Mouse (Mus musculus) Patski (cell line): ENCODE data around the gene Slc12a6. TPM values are rescaled to one million over a fixed set of nuclear protein-coding genes. Genes with fewer than 3 reads are reported as not detected.

Experiments
- ATAC-seq: fragments of 100-300 bp; one replicate; pipeline ENCODE4 v1.8.0; 2021
- CTCF ChIA-PET: fragments of 350-600 bp; sonication (Branson Sonifier 250); formaldehyde crosslinking; loops from one replicate; lab custom pipeline; 2022; ENCODE audit warnings: inconsistent platforms; lab: Charles Lee
- POLR2A ChIA-PET: fragments of 350-600 bp; sonication (Branson Sonifier 250); formaldehyde crosslinking; loops from one replicate; lab custom pipeline; 2022; ENCODE audit warnings: antibody characterized with exemption, inconsistent platforms; lab: Charles Lee
- DNase-seq: peaks from one replicate; pipeline ENCODE4 v3.0.0-alpha.2; 2011; ENCODE audit warnings: low read depth, low spot score
- H3K27me3 ChIP-seq: fragments of 371-371 bp; one replicate; pipeline ENCODE4 v1.5.1; 2021
- CTCF ChIP-seq: fragments of 100-300 bp; IDR thresholded peaks from one replicate; pipeline ENCODE4 v1.5.1; 2021
- in situ Hi-C: fragments of 300-500 bp; cut with MboI; formaldehyde crosslinking; loops from 3 replicates; pipeline ENCODE4 v1.11.1; 2018; ENCODE audit warnings: low pct_unique_long_range_greater_than_20kb, mixed read lengths
- polyA plus RNA-seq: library from polyadenylated mRNA; unstranded; gene quantifications from one replicate; pipeline ENCODE4 v1.2.3, GENCODE M21; 2021

Slc12a6 gene
- polyA plus RNA-seq, 1 experiment from 2014 or later, result 25.5 TPM

GRCm38 (mm10) chr2:112353685-112354455, 88.2 kb downstream of the Slc12a6 start:
- ChIA-PET CTCF (interaction anchor here (1.4 kb wide), 1 partner anchor 9 kb away, joined by 4 read pairs; no protein-coding TSS in a partner anchor), POLR2A (no interaction called here)
- DNase-seq (no peak), ATAC-seq (no peak)
- H3K27me3 ChIP-seq, result no peaks in the 10 kb centered on the region
- in situ Hi-C loops, result no loop called here
- TF ChIP-seq CTCF, result no peak

- ChIA-PET CTCF (interaction anchor here (1.9 kb wide), 1 partner anchor 51 kb away, joined by 4 read pairs; no protein-coding TSS in a partner anchor), POLR2A (interaction anchor here (0.6 kb wide), 1 partner anchor 48 kb away, joined by 5 read pairs; no protein-coding TSS in a partner anchor)
- in situ Hi-C loops, result loop anchor here (10.0 kb wide), 1 partner anchor 95 kb away; the partner anchor contains the start of genes Gm21985, Nop10 and Slc12a6
- H3K27me3 ChIP-seq, result no peaks in the 10 kb centered on the region
- DNase-seq (no peak), ATAC-seq (peak; percentile 73)
- no peak for TF ChIP-seq CTCF
Observed at GRCm38 (mm10) chr2:112359611-112360010, 94.0 kb downstream of the Slc12a6 start.

- TF ChIP-seq CTCF, result no peak
- DNase-seq (no peak), ATAC-seq (no peak)
- no peaks in the 10 kb centered on the region for H3K27me3 ChIP-seq
- CTCF ChIA-PET, result interaction anchor here (1.0 to 1.4 kb wide), 2 partner anchors 11 to 121 kb away, joined by 4 read pairs; partner anchors contain the start of gene Lpcat4
- in situ Hi-C loops, result loop anchor here (10.0 kb wide), 1 partner anchor 95 kb away; the partner anchor contains the start of genes Gm21985, Nop10 and Slc12a6
- POLR2A ChIA-PET, result no interaction called here
Observed at GRCm38 (mm10) chr2:112360012-112360780, 94.6 kb downstream of the Slc12a6 start.

DNA sequence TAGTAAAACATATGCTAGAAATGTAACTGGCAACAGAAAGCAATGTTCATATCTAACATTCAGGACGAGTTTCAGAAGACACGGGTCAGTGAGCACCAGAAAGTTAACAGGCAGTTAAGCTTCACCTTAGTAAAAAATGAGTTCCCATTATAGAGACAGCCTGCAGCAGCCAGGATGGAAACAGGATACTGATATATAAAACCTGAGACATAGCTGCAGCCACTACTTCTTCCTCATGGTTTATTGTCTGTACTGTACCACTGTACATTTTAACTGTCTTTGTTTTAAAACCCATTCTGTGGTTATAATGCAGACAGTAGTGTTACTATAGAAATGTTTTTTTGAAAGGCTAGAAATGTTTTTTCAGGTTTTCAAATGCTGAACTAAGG, 95.2 kb downstream of the Slc12a6 start:
- ATAC-seq (no peak), DNase-seq (no peak)
- H3K27me3 ChIP-seq, result no peaks in the 10 kb centered on the region
- in situ Hi-C loops, result loop anchor here (10.0 kb wide), 1 partner anchor 96 kb away; the partner anchor contains the start of genes Gm21985, Nop10 and Slc12a6
- POLR2A ChIA-PET, result no interaction called here
- CTCF ChIA-PET, result interaction anchor here (1.0 to 1.4 kb wide), 2 partner anchors 11 to 121 kb away, joined by 4 read pairs; partner anchors contain the start of gene Lpcat4
- TF ChIP-seq CTCF, result no peak

- ChIA-PET POLR2A (interaction anchor here (0.6 to 1.3 kb wide), 5 partner anchors 17 to 114 kb away, joined by 3 read pairs; partner anchors contain the start of gene Gm21985), CTCF (interaction anchor here (1.5 kb wide), 1 partner anchor 12 kb away, joined by 6 read pairs; the partner anchor contains the start of gene Katnbl1)
- no peaks in the 10 kb centered on the region for H3K27me3 ChIP-seq
- ATAC-seq (peak; percentile 33), DNase-seq (no peak)
- TF ChIP-seq CTCF, result no peak
- in situ Hi-C loops, result loop anchor here (10.0 kb wide), 1 partner anchor 102 kb away; the partner anchor contains the start of genes Gm21985, Nop10 and Slc12a6
Observed at GRCm38 (mm10) chr2:112367222-112367621, 101.6 kb downstream of the Slc12a6 start.

DNA sequence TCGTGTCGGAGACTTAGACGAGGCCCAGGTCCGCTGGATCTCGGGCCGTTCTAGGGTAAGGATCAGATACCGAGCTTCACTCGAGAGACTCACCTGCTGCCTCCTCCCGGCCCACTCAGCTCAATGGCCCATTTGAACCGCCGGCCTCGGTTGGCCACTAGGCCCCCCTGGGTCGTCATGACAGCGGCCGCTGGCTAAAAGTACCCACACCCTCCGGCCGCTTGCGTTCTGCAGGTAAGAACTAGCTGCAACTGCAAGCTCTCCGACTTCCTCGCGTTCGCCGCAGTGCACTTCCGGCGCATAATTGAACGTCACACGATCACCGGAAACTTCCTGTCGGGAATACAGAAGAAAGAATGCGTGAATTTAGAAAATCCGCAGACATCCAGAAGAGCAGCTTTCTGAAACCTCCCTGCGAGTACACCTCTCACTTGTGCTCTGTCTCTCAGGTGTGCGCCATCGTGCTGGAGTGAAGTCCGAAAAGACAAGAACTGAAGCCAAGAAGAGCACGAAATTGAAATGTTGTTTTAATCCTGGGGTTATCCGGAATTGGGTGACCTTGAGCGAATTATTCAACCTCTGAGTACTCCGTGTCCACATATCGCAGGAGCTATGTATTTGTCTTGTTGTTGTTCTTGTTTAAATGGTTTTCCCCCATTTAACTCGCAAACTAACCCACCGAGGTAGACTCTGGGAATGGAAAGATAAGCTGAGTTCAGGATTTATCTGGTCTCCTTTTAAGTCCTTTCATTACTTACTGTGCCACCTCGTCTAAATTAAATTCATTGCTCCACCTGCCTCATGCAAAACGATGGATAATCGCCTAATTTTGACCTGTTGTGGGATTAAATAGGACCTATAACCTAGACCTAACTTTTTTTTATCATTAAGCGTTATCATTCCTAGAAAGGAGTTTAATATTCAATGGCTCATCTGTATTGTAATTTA, 102.4 kb downstream of the Slc12a6 start, which contains the start of gene Emc4:
Gene Emc4 (minus strand): TSS at position 302 of the 948 bp plus-strand sequence.
- DNase-seq (no peak), ATAC-seq (peak; percentile 80)
- no peaks in the 10 kb centered on the region for H3K27me3 ChIP-seq
- in situ Hi-C loops, result loop anchor here (10.0 kb wide), 1 partner anchor 103 kb away; the partner anchor contains the start of genes Gm21985, Nop10 and Slc12a6
- CTCF ChIA-PET, result interaction anchor here (1.5 kb wide), 1 partner anchor 11 kb away, joined by 6 read pairs; the partner anchor contains the start of gene Katnbl1
- POLR2A ChIA-PET, result interaction anchor here (0.6 to 1.3 kb wide), 5 partner anchors 18 to 115 kb away, joined by 3 read pairs; partner anchors contain the start of gene Gm21985
- no peak for TF ChIP-seq CTCF

GRCm38 (mm10) chr2:112369941-112370340, 104.3 kb downstream of the Slc12a6 start:
- ChIA-PET POLR2A (no interaction called here), CTCF (interaction anchor here (1.1 to 1.3 kb wide), 2 partner anchors 9 to 79 kb away, joined by 3 to 5 read pairs; partner anchors contain the start of gene Katnbl1)
- H3K27me3 ChIP-seq, result no peaks in the 10 kb centered on the region
- in situ Hi-C loops, result loop anchor here (5.0 to 10.0 kb wide), 2 partner anchors 82 to 105 kb away; partner anchors contain the start of genes Emc7, Gm21985, Nop10 and Slc12a6
- TF ChIP-seq CTCF, result no peak
- DNase-seq (no peak), ATAC-seq (no peak)

DNA sequence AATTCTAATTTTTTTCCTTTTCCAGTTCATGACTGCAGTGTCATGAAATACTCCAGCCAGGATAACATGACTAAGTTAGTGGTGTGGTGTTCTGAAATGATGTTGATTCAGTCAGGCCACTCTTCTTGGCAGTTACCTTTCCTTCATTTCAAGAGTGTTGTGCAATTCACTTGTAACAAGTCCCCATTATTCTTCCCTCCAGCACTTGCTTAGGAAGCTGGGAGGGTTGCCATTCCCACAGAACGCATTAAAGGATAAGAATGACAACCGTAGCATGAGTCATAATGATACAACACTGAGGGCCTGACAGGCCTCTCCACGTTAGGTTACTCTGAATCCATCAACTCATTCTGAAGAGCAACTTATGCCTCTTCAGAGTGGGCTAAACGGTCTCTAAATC, 107.5 kb downstream of the Slc12a6 start:
- in situ Hi-C loops, result loop anchor here (5.0 kb wide), 1 partner anchor 79 kb away; the partner anchor contains the start of gene Emc7
- DNase-seq, result peak; percentile 71

More for the DNA sequence above, 107.5 kb downstream of the Slc12a6 start:
- ATAC-seq, result peak; percentile 93
- no peak for TF ChIP-seq CTCF
- ChIA-PET CTCF (interaction anchor here (0.6 kb wide), 1 partner anchor 14 kb away, joined by 3 read pairs; no protein-coding TSS in a partner anchor), POLR2A (no interaction called here)
- no peaks in the 10 kb centered on the region for H3K27me3 ChIP-seq
